29 mouse cellular contexts compared by ENCODE assay signal in genomic region chr13:23799405-23799804, GRCm38 (mm10). TPM values are rescaled to one million over a fixed set of nuclear protein-coding genes. Genes with fewer than 3 reads are reported as not detected.
DNase-seq lines count a peak whose midpoint lies in the region; ATAC-seq lines count a peak whose summit lies in the region.
"Had no signal": no experiment of that assay in that cellular context is flagged by ENCODE, and none has a peak within 500 bp of the region (broad histone marks: within the 10 kb centered on the region; RNA-seq: fewer than 3 reads in every experiment).

No protein-coding gene starts in this region.

- H3K9ac ChIP-seq in heart, embryonic 12.5 days = no peak overlapping the region
- H3K9ac ChIP-seq: forebrain, embryonic 15.5 days; heart, embryonic 13.5 days; hindbrain, embryonic 15.5 days; intestine, embryonic 15.5 days; limb, embryonic 15.5 days; midbrain, embryonic 15.5 days had no signal

- DNase-seq in heart, adult 9 months (ENCODE audit: low spot score in 2 of 2) = peak; percentile 3 to 7
- DNase-seq in spleen, postnatal 36 days (ENCODE audit: low spot score in 2 of 2) = peak; percentile 33 to 45
- no peak for DNase-seq in spleen, postnatal 14 days (ENCODE audit: low spot score in 2 of 2)
- no peak for DNase-seq in urinary bladder, adult 18-20 months (ENCODE audit: low spot score in 2 of 2)
- DNase-seq in adrenal gland, postnatal 25 days = no peak
- no peak for DNase-seq in midbrain, embryonic 10.5 days (ENCODE audit: low spot score)
- DNase-seq: adrenal gland, adult 2 months; cerebellum, adult 9-11 months; gastrocnemius, postnatal 36 days; right cerebral cortex, adult 18-20 months had no signal

- no peaks in the 10 kb centered on the region for H3K36me3 ChIP-seq in heart, embryonic 12.5 days
- no peaks in the 10 kb centered on the region for H3K36me3 ChIP-seq in midbrain, embryonic 10.5 days
- H3K36me3 ChIP-seq: forebrain, embryonic 15.5 days; heart, embryonic 13.5 days; hindbrain, embryonic 15.5 days; intestine, embryonic 15.5 days; limb, embryonic 15.5 days; midbrain, embryonic 15.5 days had no signal

- no peaks in the 10 kb centered on the region for H3K27me3 ChIP-seq in heart, embryonic 12.5 days (replicated peaks)
- no peaks in the 10 kb centered on the region for H3K27me3 ChIP-seq in midbrain, embryonic 10.5 days (ENCODE audit: low read depth, poor library complexity, severe bottlenecking)
- H3K27me3 ChIP-seq: forebrain, embryonic 15.5 days; heart, embryonic 13.5 days; hindbrain, embryonic 15.5 days; intestine, embryonic 15.5 days; limb, embryonic 15.5 days; midbrain, embryonic 15.5 days had no signal

- WGBS in heart, embryonic 12.5 days = 72% methylated on average over 5 of the region's 5 CpGs
- 86% methylated on average over 5 of the region's 5 CpGs for WGBS in midbrain, embryonic 10.5 days

- no peak overlapping the region for H3K4me2 ChIP-seq in heart, embryonic 12.5 days
- H3K4me2 ChIP-seq: forebrain, embryonic 15.5 days; heart, embryonic 13.5 days; hindbrain, embryonic 15.5 days; intestine, embryonic 15.5 days; limb, embryonic 15.5 days; midbrain, embryonic 15.5 days had no signal

- H3K4me1 ChIP-seq in heart, embryonic 12.5 days (replicated peaks) = peaks cover 5% of the 10 kb centered on the region; the same call in 1 of the 2 replicates
- no peaks in the 10 kb centered on the region for H3K4me1 ChIP-seq in midbrain, embryonic 10.5 days
- H3K4me1 ChIP-seq: forebrain, embryonic 15.5 days; hindbrain, embryonic 15.5 days; intestine, embryonic 15.5 days; limb, embryonic 15.5 days; midbrain, embryonic 15.5 days had no signal

- no peak for ATAC-seq in heart, embryonic 12.5 days (ENCODE audit: insufficient number of reproducible peaks, low FRiP score)
- peak; percentile 97 for ATAC-seq in megakaryocyte progenitor cell, adult 5-6 weeks (replicated peaks; ENCODE audit: poor library complexity)
- ATAC-seq: forebrain, embryonic 15.5 days; intestine, embryonic 15.5 days; midbrain, embryonic 15.5 days had no signal

- no peaks in the 10 kb centered on the region for H3K9me3 ChIP-seq in heart, embryonic 12.5 days (replicated peaks)
- no peaks in the 10 kb centered on the region for H3K9me3 ChIP-seq in midbrain, embryonic 10.5 days (replicated peaks)
- H3K9me3 ChIP-seq: forebrain, embryonic 15.5 days; heart, embryonic 13.5 days; hindbrain, embryonic 15.5 days; intestine, embryonic 15.5 days; limb, embryonic 15.5 days; megakaryocyte, embryonic 14.5 days; midbrain, embryonic 15.5 days had no signal

- no peak overlapping the region for H3K4me3 ChIP-seq in heart, embryonic 12.5 days
- no peak overlapping the region for H3K4me3 ChIP-seq in midbrain, embryonic 10.5 days
- H3K4me3 ChIP-seq: forebrain, embryonic 15.5 days; heart, embryonic 13.5 days; hindbrain, embryonic 15.5 days; intestine, embryonic 15.5 days; limb, embryonic 15.5 days; megakaryocyte, embryonic 14.5 days; midbrain, embryonic 15.5 days had no signal

- H3K27ac ChIP-seq in heart, embryonic 12.5 days (ENCODE audit: poor library complexity, severe bottlenecking) = no peak overlapping the region
- no peak overlapping the region for H3K27ac ChIP-seq in midbrain, embryonic 10.5 days (replicated peaks)
- H3K27ac ChIP-seq: forebrain, embryonic 15.5 days; heart, embryonic 13.5 days; hindbrain, embryonic 15.5 days; intestine, embryonic 15.5 days; limb, embryonic 15.5 days; midbrain, embryonic 15.5 days had no signal

RNA-seq across cellular contexts. Expression of gene Slc17a2, which starts 7.4 kb away (rescaled TPM):
- not detected in 2 replicates for polyA plus RNA-seq in heart, embryonic 12.5 days (2016; fragmentation: Nextera tagmentation; extraction: Ambion mirVana)
- total RNA-seq in megakaryocyte progenitor cell, adult 5-6 weeks (2015) = not detected in 2 replicates
- not detected in 2 replicates for total RNA-seq in megakaryocyte progenitor cell, adult 5-6 weeks (2017)
- total RNA-seq in adrenal gland, postnatal 25 days (2021) = 0.81 TPM in 1 of 2 replicates, not detected in the other
- not detected in 2 replicates for polyA plus RNA-seq in midbrain, embryonic 10.5 days (2016; fragmentation: Nextera tagmentation; extraction: Ambion mirVana)
- total RNA-seq: gastrocnemius, postnatal 36 days; heart, postnatal 25 days; left cerebral cortex, postnatal 36 days had no signal
- polyA plus RNA-seq: embryonic facial prominence, embryonic 14.5 days; forebrain, embryonic 15.5 days; heart, embryonic 13.5 days; hindbrain, embryonic 15.5 days; intestine, embryonic 15.5 days; limb, embryonic 15.5 days; midbrain, embryonic 15.5 days; neural tube, embryonic 11.5 days; small intestine, adult 2 months; urinary bladder, adult 2 months had no signal

RNA-seq across cellular contexts. Expression of gene Trim38, which starts 29.7 kb away (rescaled TPM):
- polyA plus RNA-seq in heart, embryonic 12.5 days (2016; fragmentation: Nextera tagmentation; extraction: Ambion mirVana) = 0.13 TPM in 1 of 2 replicates, not detected in the other
- not detected in 2 replicates for total RNA-seq in megakaryocyte progenitor cell, adult 5-6 weeks (2015)
- 0.42 TPM in 1 of 2 replicates, not detected in the other for total RNA-seq in megakaryocyte progenitor cell, adult 5-6 weeks (2017)
- 0.33 TPM in 1 of 2 replicates, not detected in the other for total RNA-seq in adrenal gland, postnatal 25 days (2021)
- polyA plus RNA-seq in midbrain, embryonic 10.5 days (2016; fragmentation: Nextera tagmentation; extraction: Ambion mirVana) = 0.20 TPM in 1 of 2 replicates, not detected in the other
- total RNA-seq: gastrocnemius, postnatal 36 days; heart, postnatal 25 days; layer of hippocampus, postnatal 25 days; left cerebral cortex, postnatal 36 days had no signal
- polyA plus RNA-seq: adrenal gland, adult 2 months; intestine, embryonic 15.5 days; kidney, embryonic 16.5 days; limb, embryonic 15.5 days; liver, embryonic 16.5 days; midbrain, embryonic 15.5 days; neural tube, embryonic 11.5 days; stomach, embryonic 14.5 days had no signal

RNA-seq across cellular contexts. Expression of gene Hist1h1a, which starts 35.9 kb away (rescaled TPM):
- 0.54 and 1.4 TPM in 2 replicates for polyA plus RNA-seq in heart, embryonic 12.5 days (2016; fragmentation: Nextera tagmentation; extraction: Ambion mirVana)
- total RNA-seq in megakaryocyte progenitor cell, adult 5-6 weeks (2015) = 151 and 174 TPM in 2 replicates
- 2,111 and 2,271 TPM in 2 replicates for total RNA-seq in megakaryocyte progenitor cell, adult 5-6 weeks (2017)
- total RNA-seq in adrenal gland, postnatal 25 days (2021) = 76.4 and 84.2 TPM in 2 replicates
- 1.7 and 2.7 TPM in 2 replicates for polyA plus RNA-seq in midbrain, embryonic 10.5 days (2016; fragmentation: Nextera tagmentation; extraction: Ambion mirVana)
- polyA plus RNA-seq: urinary bladder, adult 2 months had no signal

RNA-seq across cellular contexts. Expression of gene Hist1h3a, which starts 37.2 kb away (rescaled TPM):
- 1.7 and 3.5 TPM in 2 replicates for polyA plus RNA-seq in heart, embryonic 12.5 days (2016; fragmentation: Nextera tagmentation; extraction: Ambion mirVana)
- total RNA-seq in megakaryocyte progenitor cell, adult 5-6 weeks (2015) = 47.7 and 63.0 TPM in 2 replicates
- total RNA-seq in megakaryocyte progenitor cell, adult 5-6 weeks (2017) = 393 and 612 TPM in 2 replicates
- 78.8 and 80.4 TPM in 2 replicates for total RNA-seq in adrenal gland, postnatal 25 days (2021)
- 3.6 and 3.9 TPM in 2 replicates for polyA plus RNA-seq in midbrain, embryonic 10.5 days (2016; fragmentation: Nextera tagmentation; extraction: Ambion mirVana)

RNA-seq across cellular contexts. Expression of gene Hist1h4a, which starts 38.4 kb away (rescaled TPM):
- not detected in 2 replicates for polyA plus RNA-seq in heart, embryonic 12.5 days (2016; fragmentation: Nextera tagmentation; extraction: Ambion mirVana)
- 39.5 and 40.4 TPM in 2 replicates for total RNA-seq in megakaryocyte progenitor cell, adult 5-6 weeks (2015)
- 492 and 698 TPM in 2 replicates for total RNA-seq in megakaryocyte progenitor cell, adult 5-6 weeks (2017)
- total RNA-seq in adrenal gland, postnatal 25 days (2021) = 73.8 and 80.4 TPM in 2 replicates
- 0.42 TPM in 1 of 2 replicates, not detected in the other for polyA plus RNA-seq in midbrain, embryonic 10.5 days (2016; fragmentation: Nextera tagmentation; extraction: Ambion mirVana)
- polyA plus RNA-seq: heart, embryonic 13.5 days; midbrain, embryonic 15.5 days; neural tube, embryonic 11.5 days; stomach, embryonic 14.5 days had no signal

Comparison
In these comparisons a context has a peak if more than half of its experiments do, and no peak if none do; other contexts are left out.
1. DNase-seq: peak in heart, adult 9 months (2 of 2) and spleen, postnatal 36 days (2 of 2); none in spleen, postnatal 14 days (0 of 2), urinary bladder, adult 18-20 months (0 of 2), adrenal gland, postnatal 25 days (single experiment) and midbrain, embryonic 10.5 days (single experiment).